Mouse (Mus musculus): ENCODE measurements at regions not wholly inside any gene's neighbourhood (a gene's known extent, or its start where the extent isn't known, plus 50 kb on each side); places are given as distances from the start of the nearest gene placed in this dataset.

DNA sequence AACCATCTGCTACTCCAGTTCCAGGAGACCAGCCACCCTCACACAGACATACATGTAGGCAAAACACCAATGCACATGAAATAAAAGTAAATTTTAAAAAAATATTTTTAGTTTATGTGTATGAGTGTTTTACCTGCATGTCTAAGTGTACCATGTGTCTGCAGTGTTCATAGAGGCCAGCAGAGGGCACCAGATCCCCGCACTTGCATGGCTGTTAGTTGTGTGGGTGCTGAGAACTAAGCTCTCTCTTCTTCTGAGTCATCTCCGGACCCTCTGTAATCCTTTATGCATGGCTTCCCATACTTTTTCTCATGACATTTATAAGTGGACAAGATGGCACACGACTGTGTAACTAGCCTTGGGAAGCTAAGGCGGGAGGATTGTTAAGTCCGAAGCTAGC lies 112.2 kb upstream of the 1600014C23Rik start:
- TF ChIP-seq GATA1 (IDR thresholded peaks at IDR 0.05; ENCODE audit: borderline replicate concordance, low read length): no peak
- no peak for TF ChIP-seq FLI1 (IDR thresholded peaks at IDR 0.05; ENCODE audit: low read length)
